Mouse (Mus musculus) erythroid progenitor cell, adult 5-6 weeks (primary cell): Measurements from ENCODE around the gene Rad51ap1. TPM values are rescaled to one million over a fixed set of nuclear protein-coding genes. Genes with fewer than 3 reads are reported as not detected.

Experiments used
- total RNA-seq, 2 experiments: library from RNA; stranded (forward) in 1 of 2; stranded (reverse) in 1 of 2; fragments of 150-400 nt in 1 of 2; fragments of 186-747, 209-891 nt in 1 of 2; gene quantifications; 2 replicates each; pipeline versions ENCODE4 v1.2.3 to v1.2.4; 2015 to 2017; ENCODE audit warnings: low replicate concordance in 2 of 2

The Rad51ap1 gene
- total RNA-seq, 2 experiments from 2014 or later, result 119 to 446 TPM

Other genes starting within 250 kb of the Rad51ap1 start
- not detected in 2 replicates for gene Kcna6, start 198.9 kb downstream of the Rad51ap1 start, total RNA-seq (2015; ENCODE audit: low replicate concordance)
- gene Kcna6, start 198.9 kb downstream of the Rad51ap1 start, total RNA-seq (2017; ENCODE audit: low replicate concordance), result not detected in 2 replicates
- 16.9 and 49.9 TPM in 2 replicates for gene Ndufa9, start 90.5 kb downstream of the Rad51ap1 start, total RNA-seq (2015; ENCODE audit: low replicate concordance)
- 25.2 and 55.3 TPM in 2 replicates for gene Ndufa9, start 90.5 kb downstream of the Rad51ap1 start, total RNA-seq (2017; ENCODE audit: low replicate concordance)
- not detected in 2 replicates for gene Akap3, start 86.5 kb downstream of the Rad51ap1 start, total RNA-seq (2015; ENCODE audit: low replicate concordance)
- not detected in 2 replicates for gene Akap3, start 86.5 kb downstream of the Rad51ap1 start, total RNA-seq (2017; ENCODE audit: low replicate concordance)
- gene Dyrk4, start 17.7 kb downstream of the Rad51ap1 start, total RNA-seq (2015; ENCODE audit: low replicate concordance), result not detected in 2 replicates
- 0.64 TPM in 1 of 2 replicates, not detected in the other for gene Dyrk4, start 17.7 kb downstream of the Rad51ap1 start, total RNA-seq (2017; ENCODE audit: low replicate concordance)
- 45.7 and 49.7 TPM in 2 replicates for gene D6Wsu163e, start 375 bp upstream of the Rad51ap1 start, total RNA-seq (2015; ENCODE audit: low replicate concordance)
- gene D6Wsu163e, start 375 bp upstream of the Rad51ap1 start, total RNA-seq (2017; ENCODE audit: low replicate concordance), result 32.0 and 32.9 TPM in 2 replicates
- not detected in 2 replicates for gene Fgf6, start 76.0 kb upstream of the Rad51ap1 start, total RNA-seq (2015; ENCODE audit: low replicate concordance)
- gene Fgf6, start 76.0 kb upstream of the Rad51ap1 start, total RNA-seq (2017; ENCODE audit: low replicate concordance), result not detected in 2 replicates
- not detected in 2 replicates for gene Fgf23, start 133.3 kb upstream of the Rad51ap1 start, total RNA-seq (2015; ENCODE audit: low replicate concordance)
- not detected in 2 replicates for gene Fgf23, start 133.3 kb upstream of the Rad51ap1 start, total RNA-seq (2017; ENCODE audit: low replicate concordance)
- 1.1 TPM in 1 of 2 replicates, not detected in the other for gene Tigar, start 170.0 kb upstream of the Rad51ap1 start, total RNA-seq (2015; ENCODE audit: low replicate concordance)
- 0.13 and 1.1 TPM in 2 replicates for gene Tigar, start 170.0 kb upstream of the Rad51ap1 start, total RNA-seq (2017; ENCODE audit: low replicate concordance)
- gene Ccnd2, start 212.6 kb upstream of the Rad51ap1 start, total RNA-seq (2015; ENCODE audit: low replicate concordance), result 11.5 and 26.0 TPM in 2 replicates
- 5.0 and 5.2 TPM in 2 replicates for gene Ccnd2, start 212.6 kb upstream of the Rad51ap1 start, total RNA-seq (2017; ENCODE audit: low replicate concordance)